Mouse (Mus musculus): ENCODE measurements around the gene Actn3.

DNA sequence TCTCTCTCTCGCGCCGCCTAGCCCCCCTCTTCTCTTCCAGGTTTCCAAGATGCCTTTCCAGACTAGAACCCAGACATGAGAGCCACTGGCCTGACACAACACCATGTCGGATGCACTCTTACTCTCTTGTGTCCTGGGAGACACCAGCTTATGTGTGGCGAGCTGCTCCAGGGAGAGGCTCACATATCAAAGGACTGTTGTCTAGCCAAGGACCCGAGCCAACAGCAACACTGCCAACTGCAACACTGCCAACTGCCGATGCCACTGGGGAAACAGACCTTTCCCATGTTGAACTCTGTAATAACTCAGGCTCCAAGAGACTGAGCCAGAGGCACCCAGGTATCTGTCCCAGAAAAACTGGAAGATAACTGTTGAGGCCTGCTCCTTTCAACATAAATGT, 48.6 kb downstream of the Actn3 start:
- no peak for TF ChIP-seq GATA1 (IDR thresholded peaks at IDR 0.05; ENCODE audit: borderline replicate concordance, low read length)
- no peak for TF ChIP-seq FLI1 (IDR thresholded peaks at IDR 0.05; ENCODE audit: low read length)

Data from megakaryocyte, embryonic 14.5 days (primary cell).